Mouse (Mus musculus) c-Kit-negative CD71-positive TER-119-positive erythroid progenitor cells, embryonic 14.5 days (primary cell): Measurements from ENCODE around the gene Ifnar2.
"Not testable (repeated sequence)": the region's sequence is repeated elsewhere in the genome, so short reads cannot be mapped to it uniquely, and the experiment has no call there.

Source experiments
- DNase-seq: peaks from one replicate; pipeline ENCODE4 v3.0.0-alpha.2; 2013; ENCODE audit warnings: low read depth, low spot score

Gene Ifnar2

GRCm38 (mm10) chr16:91427461-91427860 is 54.9 kb downstream of the Ifnar2 start:
- no peak for DNase-seq

- no peak for DNase-seq
These were observed 55.8 kb downstream of the Ifnar2 start for GRCm38 (mm10) chr16:91428259-91428865.

GRCm38 (mm10) chr16:91432720-91433328 is 60.2 kb downstream of the Ifnar2 start:
- no peak for DNase-seq

- no peak for DNase-seq
These were observed 60.8 kb downstream of the Ifnar2 start for GRCm38 (mm10) chr16:91433329-91433933.

- DNase-seq, result no peak
These were observed 61.5 kb downstream of the Ifnar2 start for GRCm38 (mm10) chr16:91434119-91434518.

- no peak for DNase-seq
These were observed 65.5 kb downstream of the Ifnar2 start for GRCm38 (mm10) chr16:91438081-91438480.

- DNase-seq, result not testable (repeated sequence)
These were observed 66.0 kb downstream of the Ifnar2 start for GRCm38 (mm10) chr16:91438599-91438998.

GRCm38 (mm10) chr16:91441366-91441765 is 68.8 kb downstream of the Ifnar2 start:
- DNase-seq, result peak; percentile 95

- DNase-seq, result peak; percentile 91
These were observed 69.2 kb downstream of the Ifnar2 start for GRCm38 (mm10) chr16:91441811-91442240.

GRCm38 (mm10) chr16:91442446-91442845 is 69.9 kb downstream of the Ifnar2 start:
- peak; percentile 63 for DNase-seq

- DNase-seq, result no peak
These were observed 70.6 kb downstream of the Ifnar2 start for GRCm38 (mm10) chr16:91443211-91443611.

GRCm38 (mm10) chr16:91444847-91445246 is 72.3 kb downstream of the Ifnar2 start:
- no peak for DNase-seq

- DNase-seq, result no peak
These were observed 73.0 kb downstream of the Ifnar2 start for GRCm38 (mm10) chr16:91445566-91445965.

- DNase-seq, result no peak
These were observed 74.4 kb downstream of the Ifnar2 start for GRCm38 (mm10) chr16:91446778-91447511.

- DNase-seq, result no peak
These were observed 74.9 kb downstream of the Ifnar2 start for GRCm38 (mm10) chr16:91447512-91447900.

- no peak for DNase-seq
These were observed 75.5 kb downstream of the Ifnar2 start for GRCm38 (mm10) chr16:91448088-91448487.

- no peak for DNase-seq
These were observed 76.3 kb downstream of the Ifnar2 start for GRCm38 (mm10) chr16:91448895-91449294.

GRCm38 (mm10) chr16:91450137-91451064 is 77.8 kb downstream of the Ifnar2 start:
- DNase-seq, result no peak

GRCm38 (mm10) chr16:91451949-91452348 is 79.4 kb downstream of the Ifnar2 start:
- DNase-seq, result no peak

- DNase-seq, result no peak
These were observed 79.8 kb downstream of the Ifnar2 start for GRCm38 (mm10) chr16:91452363-91452896.
